Mouse (Mus musculus): ENCODE measurements around the gene Cldn3. TPM values are rescaled to one million over a fixed set of nuclear protein-coding genes. Genes with fewer than 3 reads are reported as not detected.

The Cldn3 gene
- polyA plus RNA-seq, 1 experiment from 2014 or later: 52.9 TPM

- under 1% methylated on average over 37 of the region's 37 CpGs for WGBS
Observed at GRCm38 (mm10) chr5:135009590-135010319, 23.7 kb downstream of the Cldn3 start.

GRCm38 (mm10) chr5:135010320-135010709 lies 24.3 kb downstream of the Cldn3 start:
- H3K4me1 ChIP-seq: peaks cover 43% of the 10 kb centered on the region
- WGBS: 39% methylated on average over 7 of the region's 7 CpGs
- peak overlapping the region; percentile 83 for H3K4me2 ChIP-seq
- H3K9ac ChIP-seq: peak overlapping the region; percentile 66
- no peaks in the 10 kb centered on the region for H3K9me3 ChIP-seq (replicated peaks)
- H3K36me3 ChIP-seq: 0 out of 2 replicates have a peak, but pooled peaks cover 6% of the 10 kb centered on the region
- H3K27ac ChIP-seq: peak overlapping the region; percentile 100
- peak overlapping the region; percentile 81 for H3K4me3 ChIP-seq (replicated peaks)
- no peaks in the 10 kb centered on the region for H3K27me3 ChIP-seq
- ATAC-seq (replicated peaks; ENCODE audit: low FRiP score): no peak

More at GRCm38 (mm10) chr5:135009590-135010319, 23.7 kb downstream of the Cldn3 start:
- no peaks in the 10 kb centered on the region for H3K9me3 ChIP-seq (replicated peaks)
- H3K27me3 ChIP-seq: no peaks in the 10 kb centered on the region
- peak; percentile 81 for ATAC-seq (replicated peaks; ENCODE audit: low FRiP score)
- H3K4me3 ChIP-seq (replicated peaks): peak overlapping the region; percentile 81
- H3K4me1 ChIP-seq: peaks cover 41% of the 10 kb centered on the region
- 0 out of 2 replicates have a peak, but pooled peaks cover 6% of the 10 kb centered on the region for H3K36me3 ChIP-seq
- H3K27ac ChIP-seq: peak overlapping the region; percentile 100
- peak overlapping the region; percentile 83 for H3K4me2 ChIP-seq
- peak overlapping the region; percentile 66 for H3K9ac ChIP-seq

DNA sequence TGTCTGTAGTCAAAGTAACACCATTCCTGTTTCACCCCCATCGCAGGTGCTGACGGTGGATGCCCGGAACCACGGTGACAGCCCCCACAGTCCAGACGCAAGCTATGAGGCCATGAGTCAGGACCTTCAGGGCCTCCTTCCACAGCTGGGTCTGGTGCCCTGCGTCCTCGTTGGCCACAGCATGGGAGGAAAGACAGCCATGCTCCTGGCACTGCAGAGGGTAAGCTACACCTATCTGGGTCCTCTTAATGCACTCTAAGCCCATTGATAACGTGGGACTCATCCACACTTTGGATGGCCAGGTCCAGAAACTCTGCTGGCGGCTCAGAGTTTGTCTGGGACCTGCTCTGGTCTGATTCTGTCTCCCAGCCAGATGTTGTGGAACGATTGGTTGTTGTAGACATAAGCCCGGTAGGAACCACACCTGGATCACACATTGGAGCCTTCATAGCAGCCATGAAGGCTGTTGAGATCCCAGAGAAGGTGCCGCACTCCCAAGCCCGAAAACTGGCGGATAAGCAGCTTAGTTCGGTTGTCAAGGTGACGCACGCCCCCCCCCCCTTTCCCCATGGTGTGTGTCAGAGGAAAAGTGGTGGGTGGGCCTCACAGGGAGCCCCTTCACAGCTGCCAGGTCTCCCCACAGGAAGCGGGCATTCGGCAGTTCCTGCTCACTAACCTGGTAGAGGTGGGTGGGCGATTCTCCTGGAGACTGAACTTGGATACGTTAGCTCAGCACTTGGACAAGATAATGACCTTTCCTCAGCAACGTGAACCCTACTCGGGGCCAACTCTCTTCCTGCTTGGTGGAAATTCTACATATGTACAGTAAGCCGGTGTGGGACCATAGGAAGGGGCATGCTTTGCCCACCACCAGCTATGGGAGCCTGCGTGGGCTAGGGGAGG lies 25.1 kb downstream of the Cldn3 start:
- Histone ChIP-seq H3K4me1 (peaks cover 49% of the 10 kb centered on the region), H3K4me3 (replicated peaks) (peak overlapping the region; percentile 81; the same call in 1 of the 2 replicates), H3K9ac (0 out of 2 replicates have a peak overlapping the region, but pooled peaks have one; percentile 4), H3K36me3 (0 out of 2 replicates have a peak, but pooled peaks cover 6% of the 10 kb centered on the region), H3K9me3 (replicated peaks) (no peaks in the 10 kb centered on the region), H3K4me2 (peak overlapping the region; percentile 83), H3K27me3 (no peaks in the 10 kb centered on the region), H3K27ac (peak overlapping the region; percentile 100)
- WGBS: 86% methylated on average over 25 of the region's 25 CpGs
- ATAC-seq (replicated peaks; ENCODE audit: low FRiP score): no peak

GRCm38 (mm10) chr5:135011809-135012613 lies 26.0 kb downstream of the Cldn3 start:
- Histone ChIP-seq H3K27me3 (no peaks in the 10 kb centered on the region), H3K27ac (peak overlapping the region; percentile 86), H3K9me3 (replicated peaks) (no peaks in the 10 kb centered on the region), H3K4me3 (replicated peaks) (peak overlapping the region; percentile 42), H3K9ac (peak overlapping the region; percentile 36; the same call in 1 of the 2 replicates), H3K36me3 (0 out of 2 replicates have a peak, but pooled peaks cover 6% of the 10 kb centered on the region), H3K4me2 (peak overlapping the region; percentile 83), H3K4me1 (peaks cover 50% of the 10 kb centered on the region)
- 23% methylated on average over 26 of the region's 26 CpGs for WGBS
- ATAC-seq (replicated peaks; ENCODE audit: low FRiP score): no peak

DNA sequence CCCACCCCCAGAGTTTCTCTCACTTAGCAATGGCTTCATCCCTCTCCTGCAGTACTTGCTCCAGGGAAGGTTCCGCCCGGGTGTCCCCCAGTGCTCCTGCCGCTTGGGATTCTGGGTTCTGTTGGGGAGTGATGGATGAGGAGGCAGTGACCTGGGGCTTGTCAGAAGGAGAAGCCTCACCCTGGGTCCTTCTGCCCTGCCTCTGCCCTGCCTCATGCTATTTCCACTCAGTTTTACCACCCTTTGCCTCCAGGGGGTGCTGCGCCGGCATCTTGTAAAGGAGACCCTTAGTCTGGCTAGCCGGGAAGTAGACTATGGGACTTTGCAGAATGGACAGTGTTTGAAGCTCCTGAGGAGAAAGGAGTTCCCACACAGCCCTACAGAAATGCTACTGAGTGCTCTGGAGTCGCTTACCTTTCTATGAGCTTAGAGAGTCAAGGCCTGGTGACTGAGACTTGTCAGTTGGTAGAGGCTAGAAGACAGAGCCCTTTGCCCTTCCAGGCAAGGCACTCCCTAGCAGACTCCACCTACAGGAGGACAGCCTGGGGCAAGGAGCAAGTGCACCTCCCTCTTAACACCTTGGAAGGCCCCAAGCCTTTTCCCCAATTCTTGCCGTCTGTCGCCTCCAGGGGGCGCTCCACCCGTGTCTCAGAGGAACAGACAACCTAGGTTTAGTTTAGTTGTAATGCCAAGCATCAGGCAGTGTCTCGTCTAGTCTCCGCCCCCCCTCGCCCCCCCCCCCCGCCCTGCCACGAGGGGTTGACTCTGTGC lies 26.8 kb downstream of the Cldn3 start:
- Histone ChIP-seq H3K27me3 (no peaks in the 10 kb centered on the region), H3K4me1 (peaks cover 49% of the 10 kb centered on the region), H3K36me3 (0 out of 2 replicates have a peak, but pooled peaks cover 6% of the 10 kb centered on the region), H3K9ac (peak overlapping the region; percentile 36; the same call in 1 of the 2 replicates), H3K4me3 (replicated peaks) (peak overlapping the region; percentile 42), H3K27ac (peak overlapping the region; percentile 86), H3K9me3 (replicated peaks) (no peaks in the 10 kb centered on the region), H3K4me2 (peak overlapping the region; percentile 83)
- 6% methylated on average over 16 of the region's 16 CpGs for WGBS
- ATAC-seq (replicated peaks; ENCODE audit: low FRiP score): no peak

GRCm38 (mm10) chr5:135015497-135015896 lies 29.5 kb downstream of the Cldn3 start:
- no peaks in the 10 kb centered on the region for H3K27me3 ChIP-seq
- no peak overlapping the region for H3K27ac ChIP-seq
- 0 out of 2 replicates have a peak, but pooled peaks cover 6% of the 10 kb centered on the region for H3K36me3 ChIP-seq
- H3K4me2 ChIP-seq: no peak overlapping the region
- peaks cover 36% of the 10 kb centered on the region for H3K4me1 ChIP-seq
- no peak overlapping the region for H3K4me3 ChIP-seq (replicated peaks)
- no peak overlapping the region for H3K9ac ChIP-seq
- H3K9me3 ChIP-seq (replicated peaks): no peaks in the 10 kb centered on the region
- 0 out of 2 replicates have a peak, but pooled peaks have one; percentile 10 for ATAC-seq (replicated peaks; ENCODE audit: low FRiP score)
- WGBS: 14% methylated on average over 7 of the region's 7 CpGs

- H3K9ac ChIP-seq: no peak overlapping the region
- 52% methylated on average over 4 of the region's 4 CpGs for WGBS
- 0 out of 2 replicates have a peak, but pooled peaks cover 1% of the 10 kb centered on the region for H3K36me3 ChIP-seq
- H3K4me1 ChIP-seq: peaks cover 28% of the 10 kb centered on the region
- no peak overlapping the region for H3K27ac ChIP-seq
- H3K9me3 ChIP-seq (replicated peaks): no peaks in the 10 kb centered on the region
- H3K27me3 ChIP-seq: no peaks in the 10 kb centered on the region
- no peak for ATAC-seq (replicated peaks; ENCODE audit: low FRiP score)
- H3K4me3 ChIP-seq (replicated peaks): no peak overlapping the region
- H3K4me2 ChIP-seq: no peak overlapping the region
Observed at GRCm38 (mm10) chr5:135016224-135016759, 30.3 kb downstream of the Cldn3 start.

GRCm38 (mm10) chr5:135021814-135022213 lies 35.8 kb downstream of the Cldn3 start:
- Histone ChIP-seq H3K4me1 (peaks cover 42% of the 10 kb centered on the region), H3K27me3 (no peaks in the 10 kb centered on the region), H3K4me3 (replicated peaks) (no peak overlapping the region), H3K36me3 (no peaks in the 10 kb centered on the region), H3K9ac (no peak overlapping the region), H3K9me3 (replicated peaks) (no peaks in the 10 kb centered on the region), H3K27ac (peak overlapping the region; percentile 37; the same call in 1 of the 2 replicates), H3K4me2 (no peak overlapping the region)
- no peak for ATAC-seq (replicated peaks; ENCODE audit: low FRiP score)
- 42% methylated on average over 6 of the region's 6 CpGs for WGBS

DNA sequence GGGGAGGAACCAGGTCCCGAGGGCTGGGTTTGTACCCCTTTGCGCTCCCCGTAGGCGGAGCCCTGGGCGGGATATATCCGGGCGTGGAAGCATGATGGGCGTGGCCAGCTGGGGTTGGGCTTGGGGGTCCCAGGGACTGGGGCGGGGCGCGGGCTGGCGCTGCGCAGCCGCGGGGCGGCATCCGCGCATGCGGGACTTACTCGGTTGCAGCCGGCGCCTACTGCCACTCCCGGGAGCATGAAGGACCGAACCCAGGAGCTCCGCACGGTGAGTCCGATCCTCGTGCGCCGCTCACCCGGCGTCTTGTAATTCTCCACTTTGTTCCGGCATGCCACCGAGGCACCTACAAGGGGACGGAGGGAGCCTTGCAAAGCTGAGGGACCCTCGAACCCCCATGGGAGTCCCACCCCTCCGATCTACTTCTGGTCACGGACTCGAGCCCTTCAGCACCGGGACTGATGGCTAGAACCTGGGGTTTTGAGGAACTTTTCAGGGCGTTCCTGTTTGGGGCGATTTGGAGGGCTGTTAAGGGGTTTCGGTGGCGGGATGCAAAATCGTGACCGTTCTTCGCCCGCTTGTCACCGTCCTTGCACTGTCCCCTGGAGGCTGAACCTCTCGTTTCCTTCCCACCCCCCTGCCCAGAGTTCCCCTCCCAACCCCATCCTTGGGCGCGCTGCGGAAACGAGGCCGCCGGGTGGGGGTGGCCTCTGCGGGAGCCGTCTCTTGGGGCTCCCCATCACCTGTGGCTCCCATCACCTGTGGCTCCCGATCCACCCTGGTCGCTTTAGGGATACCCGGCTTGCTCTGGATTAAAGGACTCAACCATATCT lies 37.5 kb downstream of the Cldn3 start, which contains the start of gene Stx1a:
Gene Stx1a, plus strand, starts transcription at position 139 of the 830 bp plus-strand sequence.
- peaks cover 46% of the 10 kb centered on the region for H3K4me1 ChIP-seq
- H3K9ac ChIP-seq: peak within 1 kb of the TSS; percentile 80
- no peaks in the 10 kb centered on the region for H3K9me3 ChIP-seq (replicated peaks)
- peak within 1 kb of the TSS; percentile 73 for H3K4me3 ChIP-seq (replicated peaks)
- peak within 1 kb of the TSS; percentile 65 for H3K27ac ChIP-seq
- under 1% methylated on average over 56 of the region's 61 CpGs for WGBS
- peak within 1 kb of the TSS; percentile 93 for H3K4me2 ChIP-seq
- H3K36me3 ChIP-seq: no peaks in the 10 kb centered on the region
- H3K27me3 ChIP-seq: no peaks in the 10 kb centered on the region
- peak; percentile 90 for ATAC-seq (replicated peaks; ENCODE audit: low FRiP score)

All from kidney, embryonic 15.5 days (tissue).